Mouse (Mus musculus) Patski (cell line): Measurements from ENCODE around the gene Map2k6. TPM values are rescaled to one million over a fixed set of nuclear protein-coding genes. Genes with fewer than 3 reads are reported as not detected.

Experiments
- ATAC-seq: fragments of 100-300 bp; one replicate; pipeline ENCODE4 v1.8.0; 2021
- CTCF ChIA-PET: fragments of 350-600 bp; sonication (Branson Sonifier 250); formaldehyde crosslinking; loops from one replicate; lab custom pipeline; 2022; ENCODE audit warnings: inconsistent platforms; lab: Charles Lee
- POLR2A ChIA-PET: fragments of 350-600 bp; sonication (Branson Sonifier 250); formaldehyde crosslinking; loops from one replicate; lab custom pipeline; 2022; ENCODE audit warnings: antibody characterized with exemption, inconsistent platforms; lab: Charles Lee
- DNase-seq: peaks from one replicate; pipeline ENCODE4 v3.0.0-alpha.2; 2011; ENCODE audit warnings: low read depth, low spot score
- H3K27me3 ChIP-seq: fragments of 371-371 bp; one replicate; pipeline ENCODE4 v1.5.1; 2021
- CTCF ChIP-seq: fragments of 100-300 bp; IDR thresholded peaks from one replicate; pipeline ENCODE4 v1.5.1; 2021
- in situ Hi-C: fragments of 300-500 bp; cut with MboI; formaldehyde crosslinking; loops from 3 replicates; pipeline ENCODE4 v1.11.1; 2018; ENCODE audit warnings: low pct_unique_long_range_greater_than_20kb, mixed read lengths
- polyA plus RNA-seq: library from polyadenylated mRNA; unstranded; gene quantifications from one replicate; pipeline ENCODE4 v1.2.3, GENCODE M21; 2021

The Map2k6 gene
- polyA plus RNA-seq, 1 experiment from 2014 or later = 14.3 TPM

- POLR2A ChIA-PET = no interaction called here
- TF ChIP-seq CTCF = no peak
- H3K27me3 ChIP-seq = peaks cover 2% of the 10 kb centered on the region
- in situ Hi-C loops = no loop called here
- CTCF ChIA-PET = interaction anchor here (1.0 kb wide), 1 partner anchor 39 kb away, joined by 3 read pairs; no protein-coding TSS in a partner anchor
- ATAC-seq (no peak), DNase-seq (no peak)
Observed at GRCm38 (mm10) chr11:110448726-110449161, 49.8 kb downstream of the Map2k6 start.

GRCm38 (mm10) chr11:110449183-110449582 lies 50.3 kb downstream of the Map2k6 start:
- TF ChIP-seq CTCF = no peak
- no peak for DNase-seq
- POLR2A ChIA-PET = no interaction called here
- CTCF ChIA-PET = interaction anchor here (1.0 kb wide), 1 partner anchor 40 kb away, joined by 3 read pairs; no protein-coding TSS in a partner anchor
- in situ Hi-C loops = no loop called here
- peaks cover 2% of the 10 kb centered on the region for H3K27me3 ChIP-seq
- ATAC-seq = no peak

- ChIA-PET CTCF (interaction anchor here (1.3 kb wide), 2 partner anchors 11 to 34 kb away, joined by 3 to 7 read pairs; no protein-coding TSS in a partner anchor), POLR2A (interaction anchor here (0.8 kb wide), 1 partner anchor 29 kb away, joined by 3 read pairs; no protein-coding TSS in a partner anchor)
- DNase-seq = peak; percentile 49
Observed at GRCm38 (mm10) chr11:110450091-110450757, 51.3 kb downstream of the Map2k6 start.

DNA sequence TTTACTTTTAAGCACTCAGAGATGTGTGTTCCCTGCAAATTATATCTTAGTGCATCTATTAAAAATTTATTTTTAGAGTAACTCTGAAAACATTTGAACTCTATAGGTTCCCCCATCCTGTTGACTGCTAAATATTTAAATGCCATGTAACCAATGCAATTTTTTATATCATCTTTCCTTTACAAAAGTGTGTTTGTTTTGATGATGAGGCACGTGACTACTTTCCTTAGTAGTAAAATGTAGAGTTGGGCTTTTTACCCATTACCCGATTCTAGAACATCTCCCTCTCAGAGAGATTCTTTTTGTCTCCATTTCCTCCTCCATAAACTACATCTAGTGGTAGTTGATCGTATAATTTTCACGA lies 51.8 kb downstream of the Map2k6 start:
- no peak for ATAC-seq
- no peak for DNase-seq
- ChIA-PET POLR2A (no interaction called here), CTCF (interaction anchor here (1.3 kb wide), 2 partner anchors 12 to 34 kb away, joined by 3 to 7 read pairs; no protein-coding TSS in a partner anchor)
- H3K27me3 ChIP-seq = peaks cover 2% of the 10 kb centered on the region
- in situ Hi-C loops = no loop called here
- TF ChIP-seq CTCF = no peak

More at GRCm38 (mm10) chr11:110450091-110450757, 51.3 kb downstream of the Map2k6 start:
- TF ChIP-seq CTCF = no peak
- in situ Hi-C loops = no loop called here
- H3K27me3 ChIP-seq = peaks cover 2% of the 10 kb centered on the region
- peak; percentile 84 for ATAC-seq

DNA sequence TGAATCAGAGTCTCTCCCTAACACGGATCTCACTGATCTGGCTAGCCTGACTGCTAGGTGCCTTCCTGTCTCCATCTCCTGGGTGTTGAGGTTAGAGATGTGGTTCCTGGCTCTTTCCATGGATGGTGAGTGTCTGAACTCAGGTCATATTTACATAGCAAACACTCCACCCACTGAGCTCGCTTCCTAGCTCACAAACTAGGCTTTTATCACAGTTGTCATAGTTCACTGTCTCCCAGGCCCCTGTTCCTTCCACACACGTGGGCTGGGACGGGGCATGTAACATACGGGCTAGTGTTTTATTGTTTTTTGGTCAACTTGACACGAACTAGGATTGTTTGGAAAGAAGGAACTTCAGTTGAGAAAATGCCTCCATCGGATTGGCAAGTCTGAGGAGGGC lies 52.7 kb downstream of the Map2k6 start:
- CTCF ChIA-PET = interaction anchor here (1.6 kb wide), 1 partner anchor 19 kb away, joined by 6 read pairs; no protein-coding TSS in a partner anchor
- no peak for TF ChIP-seq CTCF
- DNase-seq = no peak
- POLR2A ChIA-PET = no interaction called here
- in situ Hi-C loops = no loop called here
- ATAC-seq = no peak
- no peaks in the 10 kb centered on the region for H3K27me3 ChIP-seq

DNA sequence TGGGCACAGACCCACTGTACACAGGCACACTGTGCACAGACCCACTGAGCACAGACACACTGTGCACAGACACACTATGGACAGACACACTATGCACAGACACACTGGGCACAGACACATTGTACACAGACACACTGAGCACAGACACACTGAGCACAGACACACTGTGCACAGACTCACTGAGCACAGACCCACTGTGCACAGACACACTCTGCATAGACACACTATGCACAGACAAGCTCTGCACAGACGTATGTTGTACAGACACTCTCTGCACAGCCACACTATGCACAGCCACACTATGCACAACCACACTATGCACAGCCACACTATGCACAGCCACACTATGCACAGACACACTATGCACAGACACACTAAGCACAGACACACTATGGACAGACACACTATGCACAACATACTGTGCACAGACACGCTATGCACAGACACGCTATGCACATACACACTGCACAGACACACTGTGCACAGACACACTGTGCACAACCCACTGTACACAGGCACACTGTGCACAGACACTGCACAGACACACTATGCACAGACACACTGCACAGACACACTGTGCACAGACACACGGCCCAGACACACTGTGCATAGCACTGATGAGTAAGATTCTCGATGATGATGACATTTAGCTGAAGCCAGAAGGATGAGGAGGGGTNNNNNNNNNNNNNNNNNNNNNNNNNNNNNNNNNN lies 54.7 kb downstream of the Map2k6 start:
- ChIA-PET CTCF (no interaction called here), POLR2A (no interaction called here)
- ATAC-seq (no peak), DNase-seq (no peak)
- TF ChIP-seq CTCF = no peak
- in situ Hi-C loops = no loop called here
- H3K27me3 ChIP-seq = no peaks in the 10 kb centered on the region

DNA sequence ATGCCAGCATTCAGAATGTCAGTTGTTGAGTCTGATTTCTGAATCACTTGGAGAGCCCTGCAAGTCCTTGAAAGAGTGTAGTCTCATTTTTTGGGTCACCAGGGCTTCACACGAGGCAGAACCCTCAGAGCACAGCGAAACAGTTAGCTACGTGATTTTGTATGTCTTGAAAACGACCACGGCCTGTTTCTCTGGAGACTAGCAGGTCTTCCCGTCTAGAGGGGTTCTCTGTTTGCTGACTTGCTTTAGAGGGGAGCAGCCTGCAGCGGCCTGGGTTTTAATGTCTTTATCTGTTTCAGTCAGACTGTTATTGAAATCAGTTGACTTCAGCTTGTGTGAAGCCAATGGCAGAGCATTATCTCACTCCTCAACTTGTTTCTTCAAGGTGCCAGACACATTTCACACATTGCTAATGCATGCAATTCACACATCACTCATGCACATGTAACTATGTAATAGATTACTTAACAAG lies 58.6 kb downstream of the Map2k6 start:
- no peak for ATAC-seq
- ChIA-PET CTCF (no interaction called here), POLR2A (no interaction called here)
- H3K27me3 ChIP-seq = no peaks in the 10 kb centered on the region
- TF ChIP-seq CTCF = no peak
- in situ Hi-C loops = no loop called here
- no peak for DNase-seq

DNA sequence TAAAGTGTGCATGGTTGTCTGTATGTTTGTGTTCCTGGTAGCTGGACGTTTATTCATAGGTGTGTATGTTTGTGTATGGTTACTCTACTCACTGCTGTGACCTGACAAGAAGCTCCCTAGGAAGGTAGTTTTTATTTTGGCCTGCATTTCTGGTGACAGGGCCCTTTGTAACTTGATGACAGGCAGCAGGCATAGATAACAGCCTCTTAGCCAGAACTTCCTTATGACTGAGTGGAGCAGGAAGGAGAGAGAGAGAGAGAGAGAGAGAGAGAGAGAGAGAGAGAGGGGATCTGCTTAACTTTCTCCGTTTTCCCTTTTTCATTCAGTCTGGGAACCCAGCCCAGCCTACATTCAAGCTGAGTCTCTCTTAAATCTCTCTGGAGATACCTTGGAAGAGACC lies 61.6 kb downstream of the Map2k6 start:
- in situ Hi-C loops = no loop called here
- no peak for DNase-seq
- H3K27me3 ChIP-seq = no peaks in the 10 kb centered on the region
- no peak for TF ChIP-seq CTCF
- CTCF ChIA-PET = no interaction called here
- POLR2A ChIA-PET = no interaction called here
- no peak for ATAC-seq

- DNase-seq (no peak), ATAC-seq (no peak)
- ChIA-PET POLR2A (interaction anchor here (0.8 kb wide), 1 partner anchor 25 kb away, joined by 3 read pairs; no protein-coding TSS in a partner anchor), CTCF (interaction anchor here (1.3 kb wide), 1 partner anchor 53 kb away, joined by 3 read pairs; no protein-coding TSS in a partner anchor)
- in situ Hi-C loops = no loop called here
- no peaks in the 10 kb centered on the region for H3K27me3 ChIP-seq
- no peak for TF ChIP-seq CTCF
Observed at GRCm38 (mm10) chr11:110461560-110462331, 62.8 kb downstream of the Map2k6 start.

GRCm38 (mm10) chr11:110462975-110463578 lies 64.2 kb downstream of the Map2k6 start:
- in situ Hi-C loops = no loop called here
- ChIA-PET CTCF (interaction anchor here (1.3 kb wide), 1 partner anchor 54 kb away, joined by 3 read pairs; no protein-coding TSS in a partner anchor), POLR2A (no interaction called here)
- H3K27me3 ChIP-seq = no peaks in the 10 kb centered on the region
- DNase-seq (no peak), ATAC-seq (no peak)
- TF ChIP-seq CTCF = no peak
